Mouse (Mus musculus): ENCODE measurements around the gene Ptgis. TPM values are rescaled to one million over a fixed set of nuclear protein-coding genes. Genes with fewer than 3 reads are reported as not detected.

Ptgis gene
- polyA plus RNA-seq, 1 experiment from 2014 or later: 15.1 TPM

GRCm38 (mm10) chr2:167186544-167186943 is 53.9 kb downstream of the Ptgis start:
- no peak for ATAC-seq (replicated peaks; ENCODE audit: low FRiP score, low TSS enrichment, low read depth)
- H3K9me3 ChIP-seq (ENCODE audit: control insufficient read depth, low read length): no peaks in the 10 kb centered on the region
- H3K36me3 ChIP-seq (ENCODE audit: control insufficient read depth, insufficient read depth, low read length): no peaks in the 10 kb centered on the region
- H3K27me3 ChIP-seq (replicated peaks; ENCODE audit: control insufficient read depth, insufficient read depth, low read length): peaks cover 32% of the 10 kb centered on the region
- no peak overlapping the region for H3K9ac ChIP-seq (ENCODE audit: low read length)
- DNase-seq (ENCODE audit: low spot score): no peak
- no peak overlapping the region for H3K4me2 ChIP-seq (ENCODE audit: low read length)
- H3K4me1 ChIP-seq (replicated peaks; ENCODE audit: control insufficient read depth, insufficient read depth, low read length): peaks cover 10% of the 10 kb centered on the region
- H3K27ac ChIP-seq (ENCODE audit: low read depth): no peak overlapping the region
- 50% methylated on average over 10 of the region's 10 CpGs for WGBS
- H3K4me3 ChIP-seq (ENCODE audit: low read depth, low read length): no peak overlapping the region

- H3K4me2 ChIP-seq (ENCODE audit: low read length): no peak overlapping the region
- ATAC-seq (replicated peaks; ENCODE audit: low FRiP score, low TSS enrichment, low read depth): no peak
- no peak overlapping the region for H3K27ac ChIP-seq (ENCODE audit: low read depth)
- peaks cover 27% of the 10 kb centered on the region for H3K27me3 ChIP-seq (replicated peaks; ENCODE audit: control insufficient read depth, insufficient read depth, low read length)
- DNase-seq (ENCODE audit: low spot score): no peak
- H3K9me3 ChIP-seq (ENCODE audit: control insufficient read depth, low read length): no peaks in the 10 kb centered on the region
- peaks cover 10% of the 10 kb centered on the region for H3K4me1 ChIP-seq (replicated peaks; ENCODE audit: control insufficient read depth, insufficient read depth, low read length)
- H3K9ac ChIP-seq (ENCODE audit: low read length): no peak overlapping the region
- H3K36me3 ChIP-seq (ENCODE audit: control insufficient read depth, insufficient read depth, low read length): no peaks in the 10 kb centered on the region
- 54% methylated on average over 13 of the region's 13 CpGs for WGBS
- H3K4me3 ChIP-seq (ENCODE audit: low read depth, low read length): no peak overlapping the region
Observed at GRCm38 (mm10) chr2:167186003-167186402, 54.4 kb downstream of the Ptgis start.

- no peaks in the 10 kb centered on the region for H3K9me3 ChIP-seq (ENCODE audit: control insufficient read depth, low read length)
- H3K4me3 ChIP-seq (ENCODE audit: low read depth, low read length): no peak overlapping the region
- peaks cover 10% of the 10 kb centered on the region for H3K4me1 ChIP-seq (replicated peaks; ENCODE audit: control insufficient read depth, insufficient read depth, low read length)
- DNase-seq (ENCODE audit: low spot score) (no peak), ATAC-seq (replicated peaks; ENCODE audit: low FRiP score, low TSS enrichment, low read depth) (no peak)
- WGBS: 77% methylated on average over 2 of the region's 2 CpGs
- H3K36me3 ChIP-seq (ENCODE audit: control insufficient read depth, insufficient read depth, low read length): no peaks in the 10 kb centered on the region
- no peak overlapping the region for H3K27ac ChIP-seq (ENCODE audit: low read depth)
- H3K27me3 ChIP-seq (replicated peaks; ENCODE audit: control insufficient read depth, insufficient read depth, low read length): peaks cover 22% of the 10 kb centered on the region
- no peak overlapping the region for H3K4me2 ChIP-seq (ENCODE audit: low read length)
- no peak overlapping the region for H3K9ac ChIP-seq (ENCODE audit: low read length)
Observed at GRCm38 (mm10) chr2:167185432-167185831, 55.0 kb downstream of the Ptgis start.

GRCm38 (mm10) chr2:167181662-167182389 is 58.6 kb downstream of the Ptgis start:
- 84% methylated on average over 14 of the region's 14 CpGs for WGBS
- ATAC-seq (replicated peaks; ENCODE audit: low FRiP score, low TSS enrichment, low read depth): no peak

GRCm38 (mm10) chr2:167181096-167181495 is 59.3 kb downstream of the Ptgis start:
- Histone ChIP-seq H3K27me3 (replicated peaks; ENCODE audit: control insufficient read depth, insufficient read depth, low read length) (no peaks in the 10 kb centered on the region), H3K4me1 (replicated peaks; ENCODE audit: control insufficient read depth, insufficient read depth, low read length) (no peaks in the 10 kb centered on the region; the same call in 1 of the 2 replicates), H3K36me3 (ENCODE audit: control insufficient read depth, insufficient read depth, low read length) (no peaks in the 10 kb centered on the region), H3K27ac (ENCODE audit: low read depth) (no peak overlapping the region), H3K9me3 (ENCODE audit: control insufficient read depth, low read length) (no peaks in the 10 kb centered on the region), H3K4me2 (ENCODE audit: low read length) (no peak overlapping the region), H3K9ac (ENCODE audit: low read length) (no peak overlapping the region), H3K4me3 (ENCODE audit: low read depth, low read length) (no peak overlapping the region)
- DNase-seq (ENCODE audit: low spot score): no peak
- ATAC-seq (replicated peaks; ENCODE audit: low FRiP score, low TSS enrichment, low read depth): no peak
- 78% methylated on average over 8 of the region's 8 CpGs for WGBS

More at GRCm38 (mm10) chr2:167181662-167182389, 58.6 kb downstream of the Ptgis start:
- Histone ChIP-seq H3K9me3 (ENCODE audit: control insufficient read depth, low read length) (no peaks in the 10 kb centered on the region), H3K9ac (ENCODE audit: low read length) (no peak overlapping the region), H3K4me2 (ENCODE audit: low read length) (no peak overlapping the region), H3K4me1 (replicated peaks; ENCODE audit: control insufficient read depth, insufficient read depth, low read length) (no peaks in the 10 kb centered on the region; the same call in 1 of the 2 replicates), H3K27me3 (replicated peaks; ENCODE audit: control insufficient read depth, insufficient read depth, low read length) (no peaks in the 10 kb centered on the region), H3K36me3 (ENCODE audit: control insufficient read depth, insufficient read depth, low read length) (no peaks in the 10 kb centered on the region), H3K27ac (ENCODE audit: low read depth) (no peak overlapping the region), H3K4me3 (ENCODE audit: low read depth, low read length) (no peak overlapping the region)
- DNase-seq (ENCODE audit: low spot score): no peak

GRCm38 (mm10) chr2:167179301-167179700 is 61.1 kb downstream of the Ptgis start:
- no peaks in the 10 kb centered on the region for H3K36me3 ChIP-seq (ENCODE audit: control insufficient read depth, insufficient read depth, low read length)
- H3K9me3 ChIP-seq (ENCODE audit: control insufficient read depth, low read length): no peaks in the 10 kb centered on the region
- no peak for DNase-seq (ENCODE audit: low spot score)
- no peak overlapping the region for H3K4me3 ChIP-seq (ENCODE audit: low read depth, low read length)
- no peak overlapping the region for H3K4me2 ChIP-seq (ENCODE audit: low read length)
- no peak overlapping the region for H3K27ac ChIP-seq (ENCODE audit: low read depth)
- 89% methylated on average over 10 of the region's 10 CpGs for WGBS
- H3K4me1 ChIP-seq (replicated peaks; ENCODE audit: control insufficient read depth, insufficient read depth, low read length): no peaks in the 10 kb centered on the region
- ATAC-seq (replicated peaks; ENCODE audit: low FRiP score, low TSS enrichment, low read depth): no peak
- no peak overlapping the region for H3K9ac ChIP-seq (ENCODE audit: low read length)
- H3K27me3 ChIP-seq (replicated peaks; ENCODE audit: control insufficient read depth, insufficient read depth, low read length): no peaks in the 10 kb centered on the region

- 58% methylated on average over 10 of the region's 10 CpGs for WGBS
- no peaks in the 10 kb centered on the region for H3K4me1 ChIP-seq (replicated peaks; ENCODE audit: control insufficient read depth, insufficient read depth, low read length)
- H3K36me3 ChIP-seq (ENCODE audit: control insufficient read depth, insufficient read depth, low read length): no peaks in the 10 kb centered on the region
Observed at GRCm38 (mm10) chr2:167177231-167177641, 63.2 kb downstream of the Ptgis start.

GRCm38 (mm10) chr2:167175284-167175683 is 65.1 kb downstream of the Ptgis start:
- H3K36me3 ChIP-seq (ENCODE audit: control insufficient read depth, insufficient read depth, low read length): no peaks in the 10 kb centered on the region
- DNase-seq (ENCODE audit: low spot score) (no peak), ATAC-seq (replicated peaks; ENCODE audit: low FRiP score, low TSS enrichment, low read depth) (no peak)
- H3K4me2 ChIP-seq (ENCODE audit: low read length): no peak overlapping the region
- H3K4me1 ChIP-seq (replicated peaks; ENCODE audit: control insufficient read depth, insufficient read depth, low read length): no peaks in the 10 kb centered on the region
- H3K4me3 ChIP-seq (ENCODE audit: low read depth, low read length): no peak overlapping the region
- 92% methylated on average over 6 of the region's 6 CpGs for WGBS
- no peak overlapping the region for H3K27ac ChIP-seq (ENCODE audit: low read depth)
- H3K9me3 ChIP-seq (ENCODE audit: control insufficient read depth, low read length): no peaks in the 10 kb centered on the region
- no peaks in the 10 kb centered on the region for H3K27me3 ChIP-seq (replicated peaks; ENCODE audit: control insufficient read depth, insufficient read depth, low read length)
- no peak overlapping the region for H3K9ac ChIP-seq (ENCODE audit: low read length)

More at GRCm38 (mm10) chr2:167177231-167177641, 63.2 kb downstream of the Ptgis start:
- Histone ChIP-seq H3K4me2 (ENCODE audit: low read length) (no peak overlapping the region), H3K27ac (ENCODE audit: low read depth) (no peak overlapping the region), H3K9ac (ENCODE audit: low read length) (no peak overlapping the region), H3K27me3 (replicated peaks; ENCODE audit: control insufficient read depth, insufficient read depth, low read length) (no peaks in the 10 kb centered on the region), H3K4me3 (ENCODE audit: low read depth, low read length) (no peak overlapping the region), H3K9me3 (ENCODE audit: control insufficient read depth, low read length) (no peaks in the 10 kb centered on the region)
- DNase-seq (ENCODE audit: low spot score): no peak
- ATAC-seq (replicated peaks; ENCODE audit: low FRiP score, low TSS enrichment, low read depth): no peak
